Mouse (Mus musculus): ENCODE results near the gene Evc2. TPM values are rescaled to one million over a fixed set of nuclear protein-coding genes. Genes with fewer than 3 reads are reported as not detected.

Gene Evc2
- polyA plus RNA-seq, 1 experiment from 2014 or later: 10.3 TPM

DNA sequence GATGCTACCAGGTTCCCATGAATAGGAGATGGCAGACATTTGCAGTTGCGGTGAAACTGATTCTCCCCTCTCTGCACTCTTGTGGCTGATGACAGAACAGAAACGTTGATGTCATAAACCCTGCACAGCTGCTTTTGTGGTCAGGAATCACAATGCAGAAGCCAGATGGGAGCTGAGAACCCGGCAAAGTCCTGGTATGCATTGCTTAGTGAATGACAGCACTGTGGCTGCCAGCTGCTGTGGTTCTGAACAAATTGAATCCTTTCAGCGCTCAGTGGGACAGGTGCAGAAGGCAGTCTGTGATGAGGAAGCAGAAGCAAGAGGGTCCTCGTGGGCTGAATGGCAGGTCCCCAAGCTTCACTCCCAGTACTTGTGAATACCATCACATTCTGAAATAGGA is 130.7 kb downstream of the Evc2 start:
- ATAC-seq (replicated peaks; ENCODE audit: insufficient number of reproducible peaks, low FRiP score, low TSS enrichment): no peak
- WGBS (ENCODE audit: insufficient replicate concordance): 74% methylated on average over 5 of the region's 5 CpGs
- H3K4me2 ChIP-seq: no peak overlapping the region
- no peaks in the 10 kb centered on the region; the same call in 1 of the 2 replicates for H3K4me1 ChIP-seq (ENCODE audit: control insufficient read depth, insufficient read depth, low read length)
- no peak overlapping the region for H3K27ac ChIP-seq (ENCODE audit: low read depth, low read length)
- H3K27me3 ChIP-seq (ENCODE audit: control insufficient read depth, insufficient read depth, low read length): no peaks in the 10 kb centered on the region
- no peak overlapping the region for H3K9ac ChIP-seq (ENCODE audit: low read depth, low read length)
- no peak overlapping the region for H3K4me3 ChIP-seq (ENCODE audit: low read depth, low read length)
- H3K9me3 ChIP-seq (replicated peaks; ENCODE audit: control insufficient read depth, low read length): no peaks in the 10 kb centered on the region
- no peaks in the 10 kb centered on the region for H3K36me3 ChIP-seq (ENCODE audit: control insufficient read depth, insufficient read depth, low read length)

DNA sequence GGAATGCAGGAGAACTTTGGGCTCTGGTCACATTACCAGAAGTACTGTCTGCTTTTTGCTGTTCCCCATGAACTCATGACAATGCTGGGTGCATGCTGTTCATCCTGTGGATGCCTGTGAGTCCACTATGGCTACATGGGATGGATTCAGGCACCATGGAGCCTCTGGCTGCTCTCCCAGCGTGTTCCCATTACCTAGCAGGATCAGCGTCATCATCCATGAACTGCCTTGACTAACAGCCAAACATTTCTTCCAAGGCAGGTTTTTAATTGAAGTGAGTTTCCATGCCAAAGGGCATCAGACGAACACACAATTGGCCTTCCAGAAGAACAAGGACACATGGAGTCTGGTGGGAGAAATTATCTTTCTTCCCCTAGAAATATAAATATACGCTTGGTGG is 133.3 kb downstream of the Evc2 start:
- WGBS (ENCODE audit: insufficient replicate concordance): 82% methylated on average over 4 of the region's 4 CpGs
- ATAC-seq (replicated peaks; ENCODE audit: insufficient number of reproducible peaks, low FRiP score, low TSS enrichment): no peak
- H3K27me3 ChIP-seq (ENCODE audit: control insufficient read depth, insufficient read depth, low read length): no peaks in the 10 kb centered on the region

DNA sequence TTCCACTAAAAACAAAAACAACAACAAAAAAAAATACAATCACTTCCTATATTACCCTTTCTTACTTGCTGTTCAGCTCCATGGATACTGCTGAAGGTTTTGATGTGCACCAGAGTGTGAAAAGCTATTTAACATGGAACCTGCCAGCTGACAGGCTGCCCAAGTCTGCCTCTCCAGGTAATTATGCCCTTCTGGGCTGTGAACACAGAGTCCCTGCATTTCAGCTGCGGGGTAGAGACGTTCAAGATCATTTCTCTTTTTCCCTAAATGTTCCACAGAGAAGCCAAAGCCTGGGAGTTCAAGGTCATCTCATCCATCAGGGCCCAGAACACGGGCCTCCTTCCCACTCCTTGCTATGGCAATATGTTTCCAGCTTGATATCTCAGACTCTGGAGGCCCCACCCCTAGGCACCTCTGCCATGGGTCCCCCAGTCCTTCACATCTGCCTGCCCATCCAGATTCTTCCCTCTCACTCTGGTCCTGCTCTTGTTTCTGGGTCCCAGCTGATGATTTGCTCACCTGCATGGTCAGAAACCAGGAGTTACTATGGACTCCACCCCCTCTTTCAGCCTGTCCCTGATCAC is 133.8 kb downstream of the Evc2 start:
- Histone ChIP-seq H3K9ac (ENCODE audit: low read depth, low read length) (no peak overlapping the region), H3K4me3 (ENCODE audit: low read depth, low read length) (no peak overlapping the region), H3K36me3 (ENCODE audit: control insufficient read depth, insufficient read depth, low read length) (no peaks in the 10 kb centered on the region), H3K27ac (ENCODE audit: low read depth, low read length) (no peak overlapping the region), H3K9me3 (replicated peaks; ENCODE audit: control insufficient read depth, low read length) (no peaks in the 10 kb centered on the region), H3K27me3 (ENCODE audit: control insufficient read depth, insufficient read depth, low read length) (no peaks in the 10 kb centered on the region), H3K4me1 (ENCODE audit: control insufficient read depth, insufficient read depth, low read length) (no peaks in the 10 kb centered on the region), H3K4me2 (no peak overlapping the region)
- no peak for ATAC-seq (replicated peaks; ENCODE audit: insufficient number of reproducible peaks, low FRiP score, low TSS enrichment)
- 75% methylated on average over 3 of the region's 3 CpGs for WGBS (ENCODE audit: insufficient replicate concordance)

More for the DNA sequence above, 133.3 kb downstream of the Evc2 start:
- Histone ChIP-seq H3K27ac (ENCODE audit: low read depth, low read length) (no peak overlapping the region), H3K4me3 (ENCODE audit: low read depth, low read length) (no peak overlapping the region), H3K4me1 (ENCODE audit: control insufficient read depth, insufficient read depth, low read length) (no peaks in the 10 kb centered on the region), H3K36me3 (ENCODE audit: control insufficient read depth, insufficient read depth, low read length) (no peaks in the 10 kb centered on the region), H3K4me2 (no peak overlapping the region), H3K9ac (ENCODE audit: low read depth, low read length) (no peak overlapping the region), H3K9me3 (replicated peaks; ENCODE audit: control insufficient read depth, low read length) (no peaks in the 10 kb centered on the region)

Other genes starting within 250 kb of the Evc2 start
- 11.4 and 11.8 TPM in 2 replicates for gene Crmp1, start 96.6 kb upstream of the Evc2 start, polyA plus RNA-seq (2014; fragmentation: Nextera tagmentation; extraction: Ambion mirVana)
- 4.0 and 6.9 TPM in 2 replicates for gene Evc, start 1.6 kb upstream of the Evc2 start, polyA plus RNA-seq (2014; fragmentation: Nextera tagmentation; extraction: Ambion mirVana)